Mouse (Mus musculus): Measurements from ENCODE around the gene Fkbp6.

GRCm38 (mm10) chr5:135380681-135381080 is 30.8 kb upstream of the Fkbp6 start:
- no peak for TF ChIP-seq CTCF (IDR thresholded peaks at IDR 0.05; ENCODE audit: low read depth, low read length)
- no peak for TF ChIP-seq GATA2 (IDR thresholded peaks at IDR 0.05; ENCODE audit: borderline replicate concordance, low read depth, low read length)
- TF ChIP-seq POLR2AphosphoS5 (IDR thresholded peaks at IDR 0.05; ENCODE audit: insufficient replicate concordance, low read depth, low read length) = no peak
- no peak for TF ChIP-seq GATA1 (IDR thresholded peaks at IDR 0.05; ENCODE audit: borderline replicate concordance, low read length)
